Mouse (Mus musculus): ENCODE measurements around the gene Gm10801. TPM values are rescaled to one million over a fixed set of nuclear protein-coding genes. Genes with fewer than 3 reads are reported as not detected.
"Not testable (repeated sequence)": the region's sequence is repeated elsewhere in the genome, so short reads cannot be mapped to it uniquely, and the experiment has no call there.

Gene Gm10801
- 0.36 TPM in 1 of 2 replicates, not detected in the other for polyA plus RNA-seq (2016; fragmentation: Nextera tagmentation; extraction: Ambion mirVana)

- not testable (repeated sequence) for H3K27ac ChIP-seq (replicated peaks); H3K4me3 ChIP-seq; DNase-seq (ENCODE audit: low spot score); H3K27me3 ChIP-seq (ENCODE audit: low read depth, poor library complexity, severe bottlenecking); H3K36me3 ChIP-seq; H3K9me3 ChIP-seq (replicated peaks); H3K4me1 ChIP-seq
- 75% methylated on average over 4 of the region's 5 CpGs for WGBS
Measured at GRCm38 (mm10) chr2:98661937-98662336, at the start of gene Gm10801. TSS of gene Gm10801 (plus strand) at chr2:98662237.

GRCm38 (mm10) chr2:98667201-98667600 lies 5.2 kb downstream of the Gm10801 start, which contains the start of gene Gm10800:
TSS of gene Gm10800 (minus strand) at chr2:98667301.
- H3K27ac ChIP-seq (replicated peaks); H3K9me3 ChIP-seq (replicated peaks); DNase-seq (ENCODE audit: low spot score); H3K4me1 ChIP-seq; H3K27me3 ChIP-seq (ENCODE audit: low read depth, poor library complexity, severe bottlenecking); H3K36me3 ChIP-seq; H3K4me3 ChIP-seq: not testable (repeated sequence)
- WGBS: 84% methylated on average over 4 of the region's 4 CpGs

GRCm38 (mm10) chr2:98697533-98697932 lies 35.5 kb downstream of the Gm10801 start:
- DNase-seq (ENCODE audit: low spot score): no peak
- no peaks in the 10 kb centered on the region for H3K4me1 ChIP-seq
- no peaks in the 10 kb centered on the region for H3K27me3 ChIP-seq (ENCODE audit: low read depth, poor library complexity, severe bottlenecking)
- H3K36me3 ChIP-seq: no peaks in the 10 kb centered on the region
- H3K9me3 ChIP-seq (replicated peaks): no peaks in the 10 kb centered on the region
- H3K4me3 ChIP-seq: no peak overlapping the region
- 91% methylated on average over 1 of the region's 1 CpGs for WGBS
- H3K27ac ChIP-seq (replicated peaks): no peak overlapping the region

Other genes starting within 250 kb of the Gm10801 start
- 0.43 and 1.0 TPM in 2 replicates for gene Gm10800, start 5.1 kb downstream of the Gm10801 start, polyA plus RNA-seq (2016; fragmentation: Nextera tagmentation; extraction: Ambion mirVana)

Data from midbrain, embryonic 10.5 days (tissue).